Mouse (Mus musculus) hindbrain, embryonic 13.5 days (tissue): ENCODE results near the gene Mtmr12. TPM values are rescaled to one million over a fixed set of nuclear protein-coding genes. Genes with fewer than 3 reads are reported as not detected.

Source experiments
- ATAC-seq: fragments of 200-750 bp; cut with Nextera tagmentation; 2 replicates; pipeline ENCODE4 v1.8.0; 2017; ENCODE audit warnings: moderate TSS enrichment; ENCODE audit not compliant: low FRiP score
- H3K27ac ChIP-seq: fragments of 300-500 bp; sonication (generic); 2 replicates; pipeline ENCODE4 v1.5.1; 2015; ENCODE audit warnings: inconsistent platforms, mild to moderate bottlenecking, moderate library complexity
- H3K27me3 ChIP-seq: fragments of 300-500 bp; sonication (generic); 2 replicates; pipeline ENCODE4 v1.6.1; 2015; ENCODE audit warnings: mild to moderate bottlenecking, inconsistent platforms
- H3K36me3 ChIP-seq: fragments of 300-500 bp; sonication (generic); 2 replicates; pipeline ENCODE4 v1.6.1; 2015; ENCODE audit warnings: mild to moderate bottlenecking, inconsistent platforms
- H3K4me1 ChIP-seq: fragments of 300-500 bp; sonication (generic); replicated peaks from 2 replicates; pipeline ENCODE4 v1.6.1; 2015; ENCODE audit warnings: inconsistent platforms
- H3K4me2 ChIP-seq: fragments of 300-500 bp; sonication (generic); 2 replicates; pipeline ENCODE4 v1.6.1; 2015; ENCODE audit warnings: inconsistent platforms, mild to moderate bottlenecking, moderate library complexity
- H3K4me3 ChIP-seq: fragments of 300-500 bp; sonication (generic); 2 replicates; pipeline ENCODE4 v1.5.1; 2015; ENCODE audit warnings: mild to moderate bottlenecking, inconsistent platforms
- H3K9ac ChIP-seq: fragments of 300-500 bp; sonication (generic); 2 replicates; pipeline ENCODE4 v1.6.1; 2015; ENCODE audit warnings: mild to moderate bottlenecking, inconsistent platforms
- H3K9me3 ChIP-seq: fragments of 300-500 bp; sonication (generic); 2 replicates; pipeline ENCODE4 v1.6.1; 2016; ENCODE audit warnings: inconsistent platforms
- WGBS: fragments of 180-500 bp; shearing (Covaris S2); methylation state at CpG from one replicate; pipeline ENCODE4 v1.1.7; 2015; 5-methylcytosine and 5-hydroxymethylcytosine counted together
- microRNA counts: library from miRNA; unstranded; fragments of <30 nt; microRNA quantifications from one replicate; lab custom pipeline; 2016
- microRNA-seq: library from miRNA; unstranded; fragments of <30 nt; microRNA quantifications from one replicate; pipeline ENCODE4, GENCODE M21; 2016
- polyA plus RNA-seq: library from polyadenylated mRNA; unstranded; fragments of >200 nt; fragmentation: Nextera tagmentation; extraction: Ambion mirVana; gene quantifications from 2 replicates; pipeline ENCODE4 v1.2.1, GENCODE M21; 2015

Mtmr12 gene
- polyA plus RNA-seq, 1 experiment from 2014 or later: 7.7 TPM

- Histone ChIP-seq H3K27ac (no peak overlapping the region), H3K9me3 (no peaks in the 10 kb centered on the region), H3K4me1 (peaks cover 38% of the 10 kb centered on the region), H3K27me3 (peaks cover 23% of the 10 kb centered on the region), H3K36me3 (no peaks in the 10 kb centered on the region), H3K4me3 (peak overlapping the region; percentile 99), H3K9ac (peak overlapping the region; percentile 94), H3K4me2 (peak overlapping the region; percentile 74)
- no peak for ATAC-seq
- WGBS: 23% methylated on average over 9 of the region's 9 CpGs
Observed at GRCm38 (mm10) chr15:12322676-12323402, 118.0 kb downstream of the Mtmr12 start.

MicroRNA genes within 50 kb of the gene (microRNA counts, 519-probe panel; counts per million panel counts)
- microRNA mmu-miR-1898 (lab: Ali Mortazavi, UCI): 51.3 counts per million

Small RNAs within 50 kb of the gene (microRNA-seq; reads per million reads assigned to microRNA genes)
- not detected for gene Mir1898

Other genes with a start within 250 kb of the Mtmr12 start
- 618 and 623 TPM in 2 replicates for gene Sub1, start 208.0 kb upstream of the Mtmr12 start, polyA plus RNA-seq
- gene Zfr, start 87.2 kb upstream of the Mtmr12 start, polyA plus RNA-seq: 147 and 159 TPM in 2 replicates
- gene Golph3, start 116.4 kb downstream of the Mtmr12 start, polyA plus RNA-seq: 67.1 and 75.1 TPM in 2 replicates
- gene 1810049J17Rik, start 116.9 kb downstream of the Mtmr12 start, polyA plus RNA-seq: not detected in 2 replicates